Mouse (Mus musculus): ENCODE results near the gene Gm20388.

The Gm20388 gene

DNA sequence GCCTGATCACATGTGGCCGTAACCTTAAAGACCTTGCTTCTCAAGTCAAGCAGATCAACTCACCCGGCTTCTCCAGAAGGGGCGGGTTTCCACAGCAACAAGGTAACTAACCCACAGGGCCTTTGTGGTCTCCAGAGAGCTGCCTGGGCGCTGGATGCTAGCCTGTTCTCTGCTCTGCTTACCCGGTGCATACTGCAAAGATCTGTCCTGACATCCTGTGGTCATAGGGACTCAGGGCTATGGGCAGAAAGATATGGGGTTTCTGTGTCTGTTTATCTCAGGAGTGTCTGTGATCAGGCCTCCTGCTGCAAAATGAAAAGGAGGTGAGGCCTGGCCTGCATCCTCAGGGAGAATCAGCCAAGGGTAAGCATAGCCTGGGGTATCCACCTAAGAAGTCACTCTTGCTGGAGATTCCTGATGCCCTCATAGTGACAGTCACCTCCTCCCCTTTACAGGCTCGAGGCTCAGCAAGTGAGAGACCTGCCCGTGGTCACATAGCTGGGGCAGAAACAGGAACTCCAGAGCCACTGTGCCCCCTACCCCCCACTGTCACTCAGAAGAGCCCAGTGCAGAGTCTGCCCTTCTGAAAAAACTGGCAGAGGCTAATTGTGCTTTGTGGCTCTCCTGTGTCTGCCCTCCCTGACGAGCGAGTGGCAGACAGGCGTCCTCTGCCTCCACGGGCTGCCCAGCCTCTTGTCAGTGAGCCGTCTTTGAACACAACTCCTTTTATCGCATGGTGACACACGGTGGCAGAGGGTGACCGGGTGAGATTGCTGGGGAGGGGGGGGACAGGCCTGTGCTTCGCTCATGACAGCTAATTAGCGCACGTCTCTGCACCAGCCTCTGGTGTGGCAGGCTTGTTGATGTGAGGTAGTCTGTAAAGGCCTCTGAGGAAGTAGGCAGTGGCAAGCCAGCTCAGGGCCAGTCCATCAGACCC lies 383.0 kb downstream of the Gm20388 start:
- no peak for DNase-seq (ENCODE audit: low spot score)

DNA sequence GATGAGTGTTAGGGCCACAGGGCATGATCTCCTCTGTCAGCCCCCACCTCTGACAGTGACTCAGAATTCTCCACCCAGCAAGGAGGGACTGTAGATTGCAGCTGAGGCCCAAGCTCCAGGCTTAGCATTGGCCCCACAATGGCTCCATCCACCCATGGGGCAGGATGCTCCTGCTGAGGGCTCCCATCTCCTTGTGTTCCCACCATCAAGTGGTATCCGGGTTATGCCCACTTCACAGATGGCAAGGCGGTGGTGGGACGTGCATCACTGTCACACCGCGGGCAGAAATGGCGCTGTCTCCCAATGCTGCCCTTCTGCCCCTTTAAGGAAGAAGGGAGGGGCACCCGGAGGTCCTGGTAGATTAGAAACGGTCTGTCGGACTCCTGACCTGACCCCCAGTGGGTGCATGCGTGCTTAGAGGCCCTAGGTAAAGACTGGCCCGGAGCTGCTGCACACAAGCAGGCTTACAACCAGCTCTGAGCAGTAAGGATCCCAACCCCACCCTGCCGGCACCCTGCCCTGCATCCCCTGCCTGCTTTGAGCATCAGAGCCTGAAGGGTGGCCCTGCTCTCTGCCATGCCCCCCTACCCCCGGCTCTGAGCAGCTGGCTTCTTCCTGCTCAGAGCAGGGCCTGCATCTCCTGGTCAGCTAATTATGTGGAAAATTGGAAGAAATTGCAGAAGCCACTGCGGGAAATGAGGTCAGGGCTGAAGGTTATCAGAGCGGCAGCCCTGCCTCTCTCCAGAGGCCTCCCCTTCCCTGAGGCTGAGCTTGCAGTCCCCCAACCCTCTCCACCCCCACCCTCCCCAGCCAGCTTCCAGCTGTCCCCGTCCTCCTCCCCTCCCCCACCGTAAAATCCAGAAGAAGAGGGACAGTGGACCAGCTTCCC lies 384.6 kb downstream of the Gm20388 start:
- DNase-seq (ENCODE audit: low spot score): no peak

DNA sequence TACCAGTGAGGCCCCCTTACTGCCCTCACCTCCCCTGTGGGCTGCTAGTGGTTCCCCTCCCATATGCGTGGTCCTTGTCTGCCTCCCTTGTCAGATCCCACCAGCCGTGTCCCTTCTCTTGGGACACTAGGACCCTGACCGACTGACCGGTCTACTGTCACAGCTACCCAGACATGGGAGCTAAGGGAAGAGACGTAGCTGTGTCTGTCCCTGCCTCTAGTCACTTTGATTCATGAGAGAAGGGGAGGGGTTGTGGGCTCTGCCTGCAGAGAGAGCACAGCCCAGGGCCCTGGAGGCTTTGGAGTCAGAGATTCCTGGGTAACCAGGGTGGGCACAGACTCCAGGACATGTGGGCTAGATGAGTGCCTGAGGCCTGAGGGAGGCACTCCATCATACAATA lies 386.4 kb downstream of the Gm20388 start:
- no peak for DNase-seq (ENCODE audit: low spot score)

DNA sequence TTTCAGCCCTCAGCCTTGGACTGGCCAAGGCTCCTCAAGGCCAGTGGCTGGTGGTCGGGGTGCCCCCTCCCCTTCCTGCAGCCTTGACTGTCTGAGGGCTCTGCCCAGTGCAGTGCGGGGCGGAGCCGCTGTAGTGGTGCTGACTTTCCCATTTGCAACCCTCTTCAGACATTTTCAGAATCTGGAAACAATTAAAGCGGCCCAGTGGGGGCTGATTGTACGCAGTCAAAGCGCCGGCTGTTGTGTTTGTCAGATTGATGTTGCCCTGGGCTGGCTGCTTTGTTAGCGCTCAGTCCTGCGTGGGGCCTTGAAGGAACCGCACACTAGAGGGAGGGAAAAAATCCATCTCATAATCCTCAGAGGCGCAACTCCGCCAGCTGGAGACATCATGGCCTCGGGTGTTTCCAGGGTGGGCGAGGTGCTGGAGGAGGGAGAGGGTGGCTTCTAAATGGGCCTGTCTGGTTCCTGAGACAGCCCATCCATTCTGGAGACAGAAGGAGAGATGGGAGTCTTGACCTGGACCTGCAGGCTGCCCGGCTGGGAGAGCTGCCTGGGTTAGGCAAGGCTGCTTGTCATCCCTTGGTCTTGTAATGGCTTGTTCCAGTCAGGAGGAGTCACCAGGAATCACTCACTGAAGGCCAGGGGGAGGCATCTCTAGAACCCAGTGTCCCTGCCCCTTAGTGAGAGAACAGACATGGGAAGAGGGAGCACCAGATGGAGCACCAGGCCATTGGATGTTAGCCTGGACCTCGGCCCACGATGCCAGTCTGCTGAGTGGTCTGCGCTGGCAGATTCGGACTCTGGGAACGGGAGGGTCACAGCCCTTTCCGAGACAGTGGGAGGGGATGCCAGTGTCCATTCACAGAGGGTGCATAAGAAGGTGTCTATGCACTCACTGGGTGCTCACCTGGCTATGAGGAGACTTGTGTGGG lies 388.2 kb downstream of the Gm20388 start:
- no peak for DNase-seq (ENCODE audit: low spot score)

DNA sequence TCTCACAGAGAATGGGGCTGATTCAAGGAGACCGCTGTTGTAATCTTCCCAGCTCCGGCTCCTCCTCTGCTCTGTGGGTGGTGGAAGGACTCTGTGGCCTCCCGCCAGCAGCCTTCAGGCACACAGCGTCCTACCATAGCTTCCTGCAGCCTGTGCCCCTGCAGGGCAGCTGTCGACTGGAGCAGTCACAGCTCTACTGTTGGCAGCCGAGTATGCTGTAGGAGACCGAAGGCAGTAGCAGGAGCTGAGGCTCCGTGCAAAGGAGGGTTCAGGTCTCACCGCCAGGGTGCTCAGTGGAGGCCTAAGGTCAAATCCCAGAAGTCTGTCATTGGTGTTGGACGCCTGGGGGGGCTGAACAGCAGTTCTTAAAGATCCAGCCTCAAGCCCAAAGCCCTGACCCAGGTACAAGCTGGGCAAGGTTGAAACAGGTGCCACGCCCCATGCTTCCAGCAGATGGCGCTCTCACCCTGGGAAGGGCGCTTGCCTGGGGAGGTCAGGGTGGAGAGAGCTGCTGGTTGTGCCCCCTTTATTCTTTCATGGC lies 390.0 kb downstream of the Gm20388 start:
- peak; percentile 55 for DNase-seq (ENCODE audit: low spot score)

DNA sequence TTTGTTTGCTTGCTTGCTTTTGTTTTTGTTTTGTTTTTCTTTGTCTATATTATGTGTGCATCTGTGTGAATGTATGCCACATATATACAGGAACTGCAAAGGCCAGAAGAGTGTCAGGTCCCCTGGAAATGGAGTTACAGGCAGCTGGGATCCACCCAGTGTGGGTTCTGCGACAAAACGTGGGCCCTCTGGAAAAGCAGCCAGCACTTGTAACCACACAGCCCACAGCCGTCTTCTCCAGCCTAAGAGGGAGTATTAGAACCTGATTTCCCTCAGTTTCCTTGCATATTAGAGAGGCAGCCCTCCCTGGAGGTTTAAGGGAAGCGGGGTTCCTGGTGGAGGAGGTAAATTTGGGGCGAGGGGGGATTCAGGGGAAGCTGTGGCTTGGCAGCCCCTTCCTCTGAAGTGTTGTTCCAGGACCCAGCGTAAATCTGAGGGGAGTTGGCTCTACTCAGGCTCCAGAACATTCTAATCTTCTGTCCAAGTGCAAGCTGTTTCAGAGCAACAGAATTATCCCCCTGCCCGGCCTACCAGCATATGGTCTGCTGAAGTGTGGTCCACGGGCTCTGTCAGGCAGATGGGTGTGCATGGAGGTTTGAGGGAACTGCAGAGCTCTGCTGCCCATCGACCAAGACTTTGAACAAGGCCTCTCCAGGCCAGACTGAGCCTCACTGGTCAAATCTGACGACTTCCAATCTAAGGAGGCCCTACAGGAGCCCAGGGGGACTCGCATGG lies 392.5 kb downstream of the Gm20388 start:
- DNase-seq (ENCODE audit: low spot score): no peak

DNA sequence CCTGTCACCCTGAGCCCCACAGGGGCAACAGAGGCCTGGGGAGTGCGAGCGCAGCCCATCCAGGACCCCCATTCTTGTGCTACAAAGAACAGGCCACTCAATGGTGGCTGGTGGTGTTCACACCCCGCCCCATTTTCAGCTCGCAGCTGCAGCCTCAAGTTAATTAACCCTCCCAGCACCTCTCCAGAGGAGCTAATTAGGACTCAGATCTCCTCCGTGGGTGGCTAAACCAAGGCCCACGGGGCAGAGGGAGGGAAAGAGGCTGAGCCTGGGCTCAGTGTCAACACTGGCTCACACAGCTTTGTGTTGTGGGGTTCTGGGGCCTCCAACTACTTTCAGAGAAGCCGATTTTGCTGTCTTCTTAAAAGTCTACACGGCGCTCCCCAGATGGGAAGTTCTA lies 393.5 kb downstream of the Gm20388 start:
- DNase-seq (ENCODE audit: low spot score): no peak

DNA sequence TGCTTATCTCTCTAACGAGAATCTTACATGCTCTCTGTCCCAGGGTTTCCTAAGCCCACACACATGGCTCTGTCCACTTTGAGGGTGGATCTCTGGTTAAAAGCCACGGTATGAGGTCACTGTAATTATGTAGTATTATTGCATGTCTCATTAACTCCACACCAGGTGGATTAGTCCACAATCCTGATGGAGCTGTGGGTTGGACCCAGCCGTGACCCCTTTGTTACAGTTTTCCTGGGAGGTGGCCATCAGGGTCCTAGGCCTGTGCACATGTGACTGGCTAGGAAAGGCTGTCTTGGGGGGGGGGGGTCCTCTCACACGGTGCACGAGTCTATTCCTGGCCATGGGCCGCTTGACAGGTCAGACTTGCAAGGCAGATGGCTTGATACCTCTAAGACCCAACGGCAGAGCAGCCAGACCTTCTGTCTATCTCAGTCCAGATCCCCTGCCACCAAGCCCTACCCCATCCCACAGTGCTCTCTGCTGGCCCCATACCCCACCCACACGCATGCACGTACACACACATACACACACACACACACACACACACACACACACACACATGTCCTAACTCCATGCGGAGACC lies 395.3 kb downstream of the Gm20388 start:
- DNase-seq (ENCODE audit: low spot score): no peak

DNA sequence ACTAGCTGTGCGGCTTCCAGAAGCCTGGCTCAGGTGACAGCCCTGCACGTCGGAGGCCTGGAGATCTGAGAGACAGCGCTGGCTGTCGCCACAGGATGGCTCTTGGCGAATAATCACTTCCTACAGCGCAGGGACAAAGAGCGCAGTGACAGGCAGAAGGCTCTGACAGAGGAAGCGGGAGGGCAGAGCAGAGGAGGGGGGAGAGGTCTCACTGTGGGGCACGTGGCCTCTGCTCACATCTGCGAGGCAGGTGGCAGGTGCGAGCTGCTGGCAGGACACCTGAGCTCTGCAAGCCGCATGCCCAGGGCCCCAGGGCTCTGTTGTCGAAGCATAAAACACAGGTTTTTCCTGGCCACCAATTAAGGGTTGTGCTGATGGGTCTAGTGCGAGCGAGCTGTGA lies 396.5 kb downstream of the Gm20388 start:
- peak; percentile 15 for DNase-seq (ENCODE audit: low spot score)

DNA sequence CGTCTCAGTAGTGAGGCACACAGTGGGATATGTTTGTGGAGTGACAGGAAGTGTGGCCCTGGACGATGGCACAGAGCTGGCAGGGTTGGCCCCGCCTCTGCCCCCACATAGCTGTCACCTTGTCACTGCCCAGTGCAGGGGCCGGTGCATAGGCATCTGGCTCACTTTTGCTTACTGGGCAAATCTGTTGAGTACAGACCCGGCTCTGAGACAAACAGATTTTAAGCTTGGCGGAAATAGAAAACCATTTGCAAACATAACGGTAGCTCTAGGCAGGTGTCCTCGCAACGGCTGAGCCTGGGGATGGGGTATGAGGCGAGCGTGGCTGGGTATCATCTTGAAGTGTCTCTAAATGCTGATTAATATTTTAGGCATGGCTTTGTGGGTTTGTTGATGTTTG lies 396.9 kb downstream of the Gm20388 start:
- no peak for DNase-seq (ENCODE audit: low spot score)

DNA sequence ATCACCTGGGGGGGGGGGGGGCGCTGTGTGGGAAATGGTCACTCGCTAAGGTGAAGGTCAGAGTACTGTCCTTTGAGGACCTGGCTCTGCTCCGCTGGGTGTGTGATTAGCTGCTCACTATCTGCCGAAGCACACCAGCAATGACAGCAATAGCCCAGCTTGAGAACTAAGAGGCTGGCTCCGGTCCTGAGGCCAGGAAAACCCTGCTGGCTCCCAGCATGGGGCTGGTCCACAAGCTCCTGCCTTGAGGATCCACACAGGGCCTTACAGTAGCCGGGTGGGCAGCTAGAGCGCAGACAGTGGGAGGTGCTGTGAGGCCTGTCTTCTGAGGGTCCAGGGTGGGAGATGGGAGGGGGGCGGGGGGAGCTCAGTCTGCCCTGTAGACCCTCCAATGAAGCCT lies 397.5 kb downstream of the Gm20388 start:
- no peak for DNase-seq (ENCODE audit: low spot score)

DNA sequence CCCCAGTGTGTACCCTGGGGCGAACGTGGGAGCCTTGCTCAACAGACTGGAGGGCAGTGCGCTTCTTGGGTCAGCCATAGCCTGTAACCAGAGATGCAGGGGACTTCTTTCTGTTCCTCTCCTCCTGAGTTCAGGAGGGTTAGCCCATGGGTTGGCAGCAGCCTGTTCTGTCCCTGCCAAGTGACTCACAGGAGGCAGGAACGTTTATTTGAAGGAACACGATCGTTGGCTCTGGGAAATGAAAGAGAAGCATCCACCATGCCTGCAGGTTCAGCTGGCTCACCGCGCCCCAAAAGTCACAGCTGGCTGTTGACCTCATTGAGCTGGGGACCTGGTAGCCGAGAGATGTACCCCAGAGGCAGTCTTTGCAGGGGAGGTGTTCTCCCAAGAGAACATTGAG lies 397.9 kb downstream of the Gm20388 start:
- DNase-seq (ENCODE audit: low spot score): no peak

DNA sequence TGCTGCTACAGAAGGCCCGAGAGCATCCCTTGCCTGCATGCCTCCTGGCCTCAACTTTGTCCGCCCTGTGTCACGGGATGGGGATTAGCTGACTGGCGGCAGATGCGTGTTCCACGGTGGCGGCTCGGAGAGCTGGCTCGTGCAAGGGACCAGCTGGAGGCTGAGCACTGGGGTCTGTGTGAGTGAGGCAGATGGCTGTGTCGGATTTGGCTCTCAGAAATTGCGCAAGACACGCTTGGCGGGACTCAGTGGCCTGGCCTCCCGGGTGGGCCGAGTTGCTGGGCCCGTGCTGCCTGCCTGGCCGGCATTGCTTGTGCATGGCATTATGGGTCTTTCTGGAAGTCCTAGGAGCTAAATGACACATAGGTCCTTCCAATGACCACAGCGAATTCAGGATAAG lies 398.7 kb downstream of the Gm20388 start:
- no peak for DNase-seq (ENCODE audit: low spot score)

DNA sequence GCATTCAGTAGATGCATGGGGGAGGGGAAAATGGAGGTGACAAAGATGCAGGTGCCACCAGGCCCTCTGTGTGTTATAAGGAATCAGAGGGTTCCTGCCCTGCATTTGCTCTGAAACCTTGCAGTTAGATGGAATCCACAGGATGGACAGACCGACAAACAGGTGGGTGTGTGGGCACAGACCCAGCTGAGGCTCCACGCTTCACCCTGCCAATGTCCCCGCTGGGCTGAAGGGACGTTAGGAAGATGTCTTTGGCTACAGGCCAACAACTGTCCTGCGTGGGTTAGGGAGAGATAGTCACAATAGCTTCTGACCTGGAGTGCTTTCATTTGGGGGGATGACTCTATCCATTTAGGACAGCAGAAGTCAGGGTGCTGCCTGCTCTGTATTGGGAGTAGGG lies 399.4 kb downstream of the Gm20388 start:
- no peak for DNase-seq (ENCODE audit: low spot score)

DNA sequence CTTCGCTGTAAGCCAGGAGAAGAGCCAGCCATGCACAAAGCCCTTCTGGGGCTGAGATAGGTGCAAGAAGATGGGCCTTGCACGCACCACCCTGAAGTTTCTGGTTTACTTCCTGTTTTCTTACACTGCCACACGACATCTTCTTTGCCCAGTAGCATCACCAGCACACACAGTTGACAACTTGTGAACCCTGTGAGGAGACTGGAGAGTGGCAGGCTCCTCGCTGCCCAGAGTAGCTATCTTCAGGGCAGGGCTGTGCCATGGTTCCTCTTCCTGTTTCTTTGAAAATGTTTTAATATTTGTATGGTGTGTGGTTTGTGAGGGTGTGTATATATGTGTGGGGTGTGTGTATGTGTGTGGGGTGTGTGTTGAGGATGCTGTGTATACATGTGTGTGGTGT lies 401.8 kb downstream of the Gm20388 start:
- DNase-seq (ENCODE audit: low spot score): no peak

DNA sequence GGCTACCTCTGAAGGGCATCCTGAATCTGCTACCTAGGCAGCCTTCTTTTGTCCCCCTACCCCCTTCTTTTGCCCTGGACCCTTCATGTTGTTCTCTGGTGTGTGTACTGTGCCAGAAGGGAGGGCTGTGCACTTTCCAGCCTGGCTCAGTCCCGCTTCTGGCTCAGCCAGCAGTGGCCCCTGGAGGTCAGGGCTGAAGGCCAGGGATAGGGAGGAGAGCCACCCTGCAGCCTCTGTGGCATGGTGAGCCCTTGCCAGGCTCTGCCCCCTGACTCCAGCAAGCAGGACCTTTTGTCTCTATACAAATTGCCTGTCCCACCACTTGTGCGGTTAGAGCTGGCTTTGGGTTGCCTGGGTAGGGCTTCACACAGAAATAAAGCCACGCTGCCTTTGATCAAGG lies 403.0 kb downstream of the Gm20388 start:
- no peak for DNase-seq (ENCODE audit: low spot score)

DNA sequence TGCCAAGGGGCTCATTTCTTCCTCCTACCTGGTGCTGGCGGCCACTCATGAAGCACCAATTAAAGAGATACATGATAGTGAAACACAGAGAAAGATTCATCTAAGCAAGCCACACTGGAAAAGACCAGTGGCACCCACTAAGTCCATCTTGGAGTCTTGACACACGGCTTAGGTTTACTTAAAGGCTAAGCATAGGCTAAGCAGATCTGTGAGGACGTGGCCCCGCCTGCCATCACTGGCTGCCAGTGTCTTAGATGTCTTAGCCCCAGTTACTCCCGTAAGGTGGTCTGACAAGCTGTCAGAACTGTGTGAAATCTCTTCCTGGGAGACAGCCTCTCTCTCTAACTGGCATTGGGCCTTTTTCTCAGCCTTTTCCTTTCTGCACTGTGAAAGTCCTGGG lies 404.3 kb downstream of the Gm20388 start:
- DNase-seq (ENCODE audit: low spot score): no peak

DNA sequence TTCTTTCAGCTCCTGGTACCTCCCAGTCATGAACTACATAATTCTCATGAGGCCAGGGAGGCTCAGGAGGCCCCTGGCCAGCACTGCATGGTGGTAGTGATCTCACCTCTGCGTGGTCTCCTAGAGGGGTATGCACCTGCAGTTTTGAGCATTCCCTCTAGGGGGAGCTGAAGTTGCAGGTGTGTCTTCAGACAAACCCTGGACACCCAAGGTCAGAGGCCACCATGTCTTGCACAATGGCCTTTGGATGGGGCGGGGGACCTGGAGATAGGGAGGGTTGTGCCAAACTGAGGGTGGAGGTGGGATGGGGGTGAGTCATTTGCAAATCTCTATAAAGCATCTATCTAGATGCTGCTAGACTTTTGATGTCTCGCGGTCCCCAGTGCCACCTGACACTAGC lies 405.0 kb downstream of the Gm20388 start:
- DNase-seq (ENCODE audit: low spot score): no peak

DNA sequence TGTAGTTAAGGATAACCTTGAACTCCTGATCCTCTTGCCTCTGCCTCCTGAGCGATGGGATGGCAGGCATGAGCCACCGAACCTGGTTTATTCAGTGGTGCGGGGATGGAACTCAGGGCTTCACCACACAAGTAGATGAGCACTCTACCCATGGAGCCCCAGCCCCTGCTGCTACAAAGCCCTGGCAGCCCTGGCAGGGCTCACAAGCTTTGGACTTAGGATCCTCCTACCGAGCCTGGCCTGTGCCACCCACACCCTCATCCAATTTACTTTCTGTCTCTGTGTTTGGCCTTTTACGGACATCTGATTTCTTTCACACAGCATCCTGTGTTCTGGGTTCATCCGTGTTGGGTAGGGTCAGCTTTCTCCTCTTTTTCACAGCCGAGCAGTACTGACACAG lies 406.1 kb downstream of the Gm20388 start:
- no peak for DNase-seq (ENCODE audit: low spot score)

DNA sequence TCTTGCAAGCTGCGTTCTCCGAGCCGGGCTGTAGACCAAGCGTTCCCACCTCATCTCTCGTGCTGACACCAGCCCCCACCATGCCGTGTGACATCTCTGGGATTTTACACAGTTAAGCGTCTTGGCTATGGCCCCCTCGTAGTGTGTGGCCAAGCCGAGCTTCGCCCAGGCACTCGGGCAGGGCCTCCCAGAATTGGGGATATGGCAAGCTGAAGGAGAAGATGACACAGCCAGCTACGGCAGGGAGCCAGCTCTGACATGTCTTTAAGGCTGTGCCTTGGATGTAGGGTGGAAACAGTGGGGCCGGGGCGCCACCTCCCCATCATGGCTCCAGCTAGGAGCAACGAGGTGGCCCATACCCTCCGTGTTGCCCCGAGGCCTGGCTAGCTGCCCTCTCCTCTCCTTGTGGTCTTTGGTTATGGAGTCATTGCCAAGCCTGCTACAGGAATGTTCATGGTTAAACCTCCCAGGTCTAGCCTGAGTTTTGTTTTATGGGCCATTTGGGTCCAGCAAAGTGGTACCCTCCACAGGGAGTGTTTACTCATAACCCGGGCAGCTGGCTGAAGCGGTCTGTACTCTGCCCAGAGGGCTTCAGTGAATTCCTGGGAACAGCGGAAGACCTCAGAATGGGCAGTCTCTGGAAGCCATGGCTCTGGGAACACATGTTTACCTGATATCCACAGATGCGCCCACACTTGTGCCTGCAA lies 406.6 kb downstream of the Gm20388 start:
- DNase-seq (ENCODE audit: low spot score): no peak

Measured in T-cell, adult 2 months (primary cell).